Mouse (Mus musculus): ENCODE measurements around the gene Pibf1.

- TF ChIP-seq MAFK (IDR thresholded peaks at IDR 0.05; ENCODE audit: insufficient replicate concordance, low read length) (no peak), CTCF (conservative IDR thresholded peaks at IDR 0.05 in 1 of 2, IDR thresholded peaks at IDR 0.05 in 1 of 2; ENCODE audit: low read depth in 2 of 2, low read length in 2 of 2) (no peak), USF1 (IDR thresholded peaks at IDR 0.05; ENCODE audit: low read depth, low read length) (no peak), CHD2 (IDR thresholded peaks at IDR 0.05; ENCODE audit: low read length) (no peak), SIN3A (IDR thresholded peaks at IDR 0.05; ENCODE audit: low read length) (no peak), EP300 (IDR thresholded peaks at IDR 0.05; ENCODE audit: low read length) (no peak), HCFC1 (IDR thresholded peaks at IDR 0.05; ENCODE audit: low read depth, low read length) (no peak), ZC3H11A (IDR thresholded peaks at IDR 0.05; ENCODE audit: low read depth, low read length) (no peak), POLR2A (IDR thresholded peaks at IDR 0.05; ENCODE audit: low read depth, low read length) (no peak), KAT2A (IDR thresholded peaks at IDR 0.05; ENCODE audit: insufficient replicate concordance, low read length) (no peak), UBTF (IDR thresholded peaks at IDR 0.05; ENCODE audit: low read depth, low read length) (no peak)
These were observed 164.6 kb downstream of the Pibf1 start for GRCm38 (mm10) chr14:99263816-99264215.

Data from CH12.LX (cell line).